Mouse (Mus musculus): ENCODE results near the gene Col4a2. TPM values are rescaled to one million over a fixed set of nuclear protein-coding genes. Genes with fewer than 3 reads are reported as not detected.
A peak's percentile ranks its signal among the peaks of the same experiment; 100 is the strongest.

Gene Col4a2
- total and polyA plus RNA-seq, 2 experiments from 2014 or later, result 26.6 to 95.7 TPM

- Histone ChIP-seq H3K9me3 (ENCODE audit: low read length) (no peaks in the 10 kb centered on the region), H3K4me1 (ENCODE audit: insufficient read depth) (peaks cover 12% of the 10 kb centered on the region; the same call in 1 of the 2 replicates), H3K27ac (ENCODE audit: low read depth, low read length) (peak overlapping the region; percentile 54), H3K4me2 (ENCODE audit: low read depth) (no peak overlapping the region), H3K27me3 (ENCODE audit: insufficient read depth, low read length) (no peaks in the 10 kb centered on the region), H3K4me3 (ENCODE audit: low read depth, low read length) (no peak overlapping the region), H3K36me3 (ENCODE audit: insufficient read depth) (0 out of 2 replicates have a peak, but pooled peaks cover 13% of the 10 kb centered on the region), H3K9ac (no peak overlapping the region)
- ATAC-seq, result peak; percentile 96
- peak; percentile 81 for DNase-seq
- WGBS, result 34% methylated on average over 13 of the region's 13 CpGs
- TF ChIP-seq CTCF (IDR thresholded peaks at IDR 0.05; ENCODE audit: low read depth), result peak; percentile 59
Observed at GRCm38 (mm10) chr8:11405722-11406481, 93.3 kb downstream of the Col4a2 start.

GRCm38 (mm10) chr8:11411504-11412124, 99.0 kb downstream of the Col4a2 start:
- no peak for ATAC-seq
- no peak overlapping the region for H3K9ac ChIP-seq
- 68% methylated on average over 12 of the region's 12 CpGs for WGBS

GRCm38 (mm10) chr8:11412450-11412849, 99.8 kb downstream of the Col4a2 start:
- H3K4me1 ChIP-seq (ENCODE audit: insufficient read depth), result peaks cover 9% of the 10 kb centered on the region
- H3K4me2 ChIP-seq (ENCODE audit: low read depth), result no peak overlapping the region
- H3K27me3 ChIP-seq (ENCODE audit: insufficient read depth, low read length), result no peaks in the 10 kb centered on the region
- ATAC-seq, result no peak
- no peaks in the 10 kb centered on the region for H3K9me3 ChIP-seq (ENCODE audit: low read length)
- H3K4me3 ChIP-seq (ENCODE audit: low read depth, low read length), result no peak overlapping the region
- TF ChIP-seq CTCF (IDR thresholded peaks at IDR 0.05; ENCODE audit: low read depth), result no peak
- H3K27ac ChIP-seq (ENCODE audit: low read depth, low read length), result no peak overlapping the region
- 59% methylated on average over 5 of the region's 5 CpGs for WGBS
- H3K36me3 ChIP-seq (ENCODE audit: insufficient read depth), result 0 out of 2 replicates have a peak, but pooled peaks cover 6% of the 10 kb centered on the region
- no peak overlapping the region for H3K9ac ChIP-seq
- DNase-seq, result no peak

More at GRCm38 (mm10) chr8:11411504-11412124, 99.0 kb downstream of the Col4a2 start:
- Histone ChIP-seq H3K4me3 (ENCODE audit: low read depth, low read length) (no peak overlapping the region), H3K4me1 (ENCODE audit: insufficient read depth) (peaks cover 11% of the 10 kb centered on the region), H3K27ac (ENCODE audit: low read depth, low read length) (no peak overlapping the region), H3K27me3 (ENCODE audit: insufficient read depth, low read length) (no peaks in the 10 kb centered on the region), H3K9me3 (ENCODE audit: low read length) (no peaks in the 10 kb centered on the region), H3K36me3 (ENCODE audit: insufficient read depth) (0 out of 2 replicates have a peak, but pooled peaks cover 10% of the 10 kb centered on the region), H3K4me2 (ENCODE audit: low read depth) (no peak overlapping the region)
- TF ChIP-seq CTCF (IDR thresholded peaks at IDR 0.05; ENCODE audit: low read depth), result no peak
- DNase-seq, result no peak

- Histone ChIP-seq H3K27ac (ENCODE audit: low read depth, low read length) (peak overlapping the region; percentile 51), H3K36me3 (ENCODE audit: insufficient read depth) (no peaks in the 10 kb centered on the region), H3K9me3 (ENCODE audit: low read length) (no peaks in the 10 kb centered on the region), H3K4me2 (ENCODE audit: low read depth) (no peak overlapping the region; the same call in 1 of the 2 replicates), H3K4me3 (ENCODE audit: low read depth, low read length) (no peak overlapping the region), H3K27me3 (ENCODE audit: insufficient read depth, low read length) (no peaks in the 10 kb centered on the region), H3K4me1 (ENCODE audit: insufficient read depth) (peaks cover 16% of the 10 kb centered on the region), H3K9ac (no peak overlapping the region)
- ATAC-seq (peak; percentile 69), DNase-seq (peak; percentile 68)
- WGBS, result 11% methylated on average over 8 of the region's 8 CpGs
- no peak for TF ChIP-seq CTCF (IDR thresholded peaks at IDR 0.05; ENCODE audit: low read depth)
Observed at GRCm38 (mm10) chr8:11414304-11414703, 101.7 kb downstream of the Col4a2 start.

GRCm38 (mm10) chr8:11415089-11415488, 102.5 kb downstream of the Col4a2 start:
- H3K4me3 ChIP-seq (ENCODE audit: low read depth, low read length), result no peak overlapping the region
- H3K36me3 ChIP-seq (ENCODE audit: insufficient read depth), result no peaks in the 10 kb centered on the region
- H3K4me2 ChIP-seq (ENCODE audit: low read depth), result no peak overlapping the region
- no peaks in the 10 kb centered on the region for H3K9me3 ChIP-seq (ENCODE audit: low read length)
- H3K4me1 ChIP-seq (ENCODE audit: insufficient read depth), result peaks cover 16% of the 10 kb centered on the region
- TF ChIP-seq CTCF (IDR thresholded peaks at IDR 0.05; ENCODE audit: low read depth), result peak; percentile 57
- H3K9ac ChIP-seq, result no peak overlapping the region
- ATAC-seq, result no peak
- no peak overlapping the region for H3K27ac ChIP-seq (ENCODE audit: low read depth, low read length)
- WGBS, result 90% methylated on average over 10 of the region's 10 CpGs
- DNase-seq, result peak; percentile 35
- no peaks in the 10 kb centered on the region for H3K27me3 ChIP-seq (ENCODE audit: insufficient read depth, low read length)

- H3K27ac ChIP-seq (ENCODE audit: low read depth, low read length), result no peak overlapping the region
- H3K36me3 ChIP-seq (ENCODE audit: insufficient read depth), result no peaks in the 10 kb centered on the region
- H3K27me3 ChIP-seq (ENCODE audit: insufficient read depth, low read length), result no peaks in the 10 kb centered on the region
- 42% methylated on average over 13 of the region's 13 CpGs for WGBS
- ATAC-seq, result no peak
- no peak overlapping the region for H3K9ac ChIP-seq
- H3K4me3 ChIP-seq (ENCODE audit: low read depth, low read length), result no peak overlapping the region
- peak; percentile 63 for DNase-seq
- no peak for TF ChIP-seq CTCF (IDR thresholded peaks at IDR 0.05; ENCODE audit: low read depth)
- peaks cover 16% of the 10 kb centered on the region for H3K4me1 ChIP-seq (ENCODE audit: insufficient read depth)
- H3K9me3 ChIP-seq (ENCODE audit: low read length), result no peaks in the 10 kb centered on the region
- no peak overlapping the region for H3K4me2 ChIP-seq (ENCODE audit: low read depth)
Observed at GRCm38 (mm10) chr8:11417762-11418161, 105.2 kb downstream of the Col4a2 start.

GRCm38 (mm10) chr8:11419232-11419631, 106.6 kb downstream of the Col4a2 start:
- Histone ChIP-seq H3K4me3 (ENCODE audit: low read depth, low read length) (no peak overlapping the region), H3K27ac (ENCODE audit: low read depth, low read length) (peak overlapping the region; percentile 62), H3K36me3 (ENCODE audit: insufficient read depth) (peaks cover 6% of the 10 kb centered on the region; the same call in 1 of the 2 replicates), H3K4me2 (ENCODE audit: low read depth) (peak overlapping the region; percentile 21), H3K4me1 (ENCODE audit: insufficient read depth) (peaks cover 11% of the 10 kb centered on the region), H3K9me3 (ENCODE audit: low read length) (no peaks in the 10 kb centered on the region), H3K9ac (0 out of 2 replicates have a peak overlapping the region, but pooled peaks have one; percentile 6), H3K27me3 (ENCODE audit: insufficient read depth, low read length) (no peaks in the 10 kb centered on the region)
- ATAC-seq (peak; percentile 85), DNase-seq (peak; percentile 92)
- TF ChIP-seq CTCF (IDR thresholded peaks at IDR 0.05; ENCODE audit: low read depth), result no peak
- 21% methylated on average over 6 of the region's 6 CpGs for WGBS

Measured in forebrain, postnatal 0 days (tissue).